Mouse (Mus musculus) right cerebral cortex, adult 18-20 months (tissue): ENCODE data around the gene Tor2a.

Experiments
- DNase-seq: peaks from one replicate; pipeline ENCODE4 v3.0.0; 2022; ENCODE audit warnings: mixed read lengths

The Tor2a gene

DNA sequence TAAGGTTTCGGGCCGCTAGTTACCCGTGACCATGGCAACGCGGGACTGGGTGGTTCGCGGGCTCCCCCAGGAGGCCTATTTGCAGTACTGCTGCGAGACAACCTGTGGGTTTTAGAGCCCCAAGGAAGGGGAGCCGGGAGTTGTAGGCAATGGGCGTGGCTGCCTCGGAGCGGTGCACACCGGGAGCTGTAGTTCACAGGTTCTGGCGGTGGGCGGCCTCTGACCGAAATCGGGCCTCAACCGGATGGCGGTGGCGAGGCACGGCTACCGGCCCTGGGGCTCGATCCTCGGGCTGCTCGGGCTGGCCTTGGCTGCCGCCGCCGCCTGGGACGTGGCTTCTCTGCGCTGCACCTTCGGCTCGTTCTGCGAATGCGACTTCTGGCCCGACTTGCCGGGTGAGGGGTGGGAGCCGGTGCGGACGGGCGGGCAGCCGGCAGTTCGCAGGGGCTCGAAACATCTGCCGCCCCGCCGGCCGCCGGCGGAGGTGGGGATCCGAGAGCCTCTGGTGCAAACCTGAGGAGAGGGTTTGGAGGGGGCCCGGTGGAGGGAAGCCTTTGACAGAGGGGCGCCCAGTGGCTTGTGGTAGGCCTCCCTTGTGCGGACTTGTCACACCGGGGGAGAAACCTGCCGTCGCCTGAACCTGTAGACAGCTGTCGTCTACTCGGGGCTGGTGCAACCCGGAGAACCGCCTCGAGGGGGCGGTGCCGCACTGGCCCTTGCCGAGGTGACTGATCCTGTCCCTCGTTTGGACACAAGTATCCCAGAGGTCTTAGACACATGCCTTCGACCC, at the start of gene Tor2a:
Gene Tor2a (plus strand): TSS at position 179 of the 790 bp plus-strand sequence.
- DNase-seq = peak; percentile 98

DNA sequence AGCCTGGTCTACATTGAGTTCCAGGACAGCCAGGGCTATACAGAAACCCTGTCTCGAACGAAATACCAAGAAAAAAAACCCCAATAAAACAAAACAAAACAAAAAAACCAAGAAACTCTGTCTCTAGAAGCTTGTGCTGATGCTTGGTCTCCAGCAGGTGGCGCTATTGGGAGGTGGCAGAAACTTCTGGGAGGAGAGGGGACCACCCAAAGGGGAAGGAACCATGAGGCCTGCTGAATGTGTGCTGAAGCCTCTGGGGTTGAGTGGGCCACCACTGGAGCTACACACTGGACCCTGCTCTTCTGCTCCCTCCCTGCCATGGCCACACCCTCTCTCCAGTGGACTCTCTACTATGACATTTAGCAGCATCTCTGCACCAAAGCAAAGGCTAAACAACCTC, 48.4 kb upstream of the Tor2a start:
- DNase-seq = no peak

DNA sequence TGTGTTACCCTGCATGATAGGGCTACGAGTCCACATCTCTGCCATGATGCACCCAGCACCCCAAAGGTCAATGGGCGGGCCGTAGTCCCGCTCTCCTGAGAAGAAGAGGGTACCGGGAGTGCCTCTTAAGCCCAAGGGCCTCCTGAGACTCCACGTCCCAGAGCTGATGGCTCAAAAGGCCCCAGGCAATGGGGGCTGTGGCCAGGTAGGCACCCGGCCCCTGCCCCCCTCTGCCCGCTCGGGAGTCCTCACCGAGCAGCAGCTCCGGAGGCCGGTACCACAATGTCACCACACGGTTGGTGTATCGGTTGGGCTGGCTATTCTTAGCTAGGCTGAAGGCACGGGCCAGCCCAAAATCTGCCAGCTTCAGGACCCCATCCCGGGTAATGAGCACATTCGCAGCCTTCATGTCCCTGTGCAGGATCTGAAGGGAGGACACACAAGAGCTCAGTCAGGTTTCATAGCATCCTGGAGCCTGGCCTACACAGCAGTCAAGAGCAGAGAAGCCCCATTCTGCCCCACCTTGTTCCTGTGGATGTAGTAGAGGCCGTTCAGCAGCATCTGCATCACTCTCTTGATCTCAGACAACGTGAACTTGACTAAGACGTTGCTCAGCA, 47.4 kb upstream of the Tor2a start:
- no peak for DNase-seq

DNA sequence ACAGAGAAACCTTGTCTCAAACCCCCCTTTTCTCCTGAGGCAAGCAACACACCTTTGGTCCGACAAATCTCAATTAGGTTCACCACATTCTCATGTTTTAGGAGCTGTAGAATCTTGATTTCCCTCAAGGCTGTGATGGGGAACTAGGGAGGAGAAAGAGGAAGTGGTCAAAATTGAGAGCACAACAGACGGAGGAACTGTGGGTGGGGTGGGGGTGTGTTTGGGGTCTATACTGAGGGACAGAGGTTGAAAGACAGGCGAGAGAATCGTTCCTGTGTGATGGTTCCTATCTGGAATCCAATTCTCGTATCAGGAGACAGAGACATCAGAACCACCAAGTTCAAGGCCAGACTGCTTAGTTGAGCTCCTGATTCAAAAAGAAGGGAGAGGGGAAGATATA, 46.6 kb upstream of the Tor2a start:
- DNase-seq = no peak

DNA sequence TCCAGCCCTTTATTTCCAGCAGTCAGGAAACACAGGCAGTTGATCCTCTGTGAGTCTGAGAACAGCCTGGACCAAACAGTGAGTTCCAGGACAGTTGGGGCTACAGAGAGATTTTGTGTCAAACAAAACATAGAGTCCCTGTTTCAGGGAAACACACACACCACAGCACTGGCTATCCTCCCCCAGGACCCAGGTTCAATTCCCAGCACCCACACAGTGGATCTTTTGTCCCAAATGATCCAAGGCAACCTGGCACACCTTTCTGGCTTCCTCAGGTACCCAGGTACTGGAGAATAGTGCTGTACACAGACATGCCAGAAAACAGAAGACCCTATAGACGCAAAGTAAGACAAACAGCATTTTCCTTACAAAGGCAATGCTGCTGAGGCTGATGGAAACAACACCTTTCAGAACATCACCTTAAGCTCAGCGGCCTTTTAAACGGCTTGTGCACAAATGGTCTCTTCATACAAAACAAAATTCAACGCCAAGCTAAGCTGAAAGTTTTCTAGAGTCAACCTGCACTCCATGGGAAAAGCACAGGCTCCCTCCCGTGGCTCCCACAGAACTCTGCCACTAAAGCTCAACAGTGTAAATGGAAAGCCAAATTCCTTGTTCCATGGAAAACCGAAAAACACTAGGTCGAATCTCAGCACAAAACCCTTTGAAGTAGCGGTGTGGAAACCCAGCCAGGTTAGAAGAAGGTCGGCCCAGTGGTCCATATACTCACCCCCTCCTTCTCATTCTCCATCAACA, 45.6 kb upstream of the Tor2a start:
- DNase-seq = no peak

DNA sequence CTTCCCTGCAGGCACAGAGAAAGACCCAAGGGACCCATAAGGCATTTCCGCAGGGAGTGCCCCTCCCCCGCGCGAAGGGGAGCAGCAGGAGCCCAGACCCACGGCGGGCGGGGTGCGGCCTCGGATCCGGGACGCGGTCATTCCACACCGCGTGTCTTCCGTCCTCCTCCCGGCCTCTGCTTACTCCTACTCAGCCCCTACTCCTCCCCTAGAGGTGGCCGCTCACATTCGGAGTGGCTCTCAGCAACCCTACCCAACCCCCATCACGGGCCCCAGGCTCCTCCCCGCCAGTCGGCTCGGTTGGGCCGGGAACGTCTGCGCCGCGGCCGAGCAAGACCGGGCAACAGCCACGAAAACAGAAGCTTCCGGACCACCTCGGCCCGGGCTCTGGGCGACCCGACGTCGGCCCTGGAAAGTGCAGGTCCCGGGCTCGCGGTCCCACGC, 44.9 kb upstream of the Tor2a start:
- peak; percentile 34 for DNase-seq

DNA sequence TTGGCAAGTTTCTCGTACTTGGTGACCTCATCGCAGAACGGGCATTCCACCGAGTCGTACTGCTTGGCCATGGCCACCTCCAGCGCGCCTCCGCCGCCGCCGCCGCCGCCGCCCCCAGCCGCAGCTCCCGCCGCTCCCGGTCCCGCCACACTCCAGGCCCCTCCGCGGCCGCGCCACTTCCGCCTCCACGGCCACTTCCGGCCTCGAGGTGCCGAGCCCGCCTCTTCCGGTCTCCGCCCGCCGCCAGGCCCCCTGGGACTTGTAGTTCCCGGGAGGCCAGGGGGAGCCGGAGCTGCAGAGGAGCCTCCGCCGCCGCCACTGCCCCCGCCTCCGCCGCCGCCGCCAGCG, 44.5 kb upstream of the Tor2a start:
- DNase-seq = peak; percentile 95

DNA sequence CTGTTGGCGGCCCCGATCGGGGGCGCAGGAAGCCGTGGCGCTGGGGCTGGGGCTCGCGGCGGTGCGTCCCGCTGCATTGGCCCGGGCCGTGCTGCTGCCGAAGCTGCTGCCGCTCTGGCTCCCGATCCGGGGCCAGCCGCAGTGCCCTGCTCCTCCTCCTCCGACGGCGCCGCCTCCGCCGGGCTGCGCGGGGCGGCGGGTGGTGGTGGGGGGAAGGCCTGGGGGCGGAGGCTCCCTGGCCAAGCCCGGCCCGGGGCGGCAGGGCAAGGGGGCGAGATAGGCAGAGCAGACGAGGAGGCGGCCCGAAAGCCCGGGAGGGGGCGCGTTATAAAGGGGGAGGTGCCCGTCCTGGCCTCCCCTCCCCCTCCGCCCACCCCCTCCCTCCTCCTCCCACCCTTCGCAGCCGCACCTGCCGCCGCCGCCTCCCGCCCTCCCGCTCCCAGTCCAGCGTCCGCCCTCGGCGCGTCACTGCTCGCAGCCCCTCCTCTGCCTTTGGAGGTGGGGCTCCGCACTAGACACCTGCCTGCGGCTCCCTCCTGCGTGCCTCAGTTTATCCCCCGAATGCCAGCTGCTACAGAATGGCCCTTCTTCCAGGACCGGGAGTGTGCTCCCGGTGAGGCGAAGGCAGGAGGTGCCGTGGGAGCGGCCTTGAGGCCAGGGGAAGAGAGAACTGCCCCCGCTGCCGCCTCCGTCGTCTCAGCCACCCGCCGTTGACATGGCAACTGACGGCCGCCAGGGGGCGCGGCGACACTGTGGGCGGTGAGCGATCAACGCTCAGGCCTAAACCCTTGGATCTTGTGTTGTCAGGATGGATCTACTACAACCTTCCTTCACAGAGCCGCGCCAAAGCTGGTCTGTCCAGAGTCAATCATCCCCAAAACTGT, 43.9 kb upstream of the Tor2a start, which contains the start of gene Cdk9:
Gene Cdk9 (minus strand): TSS at position 143 of the 884 bp plus-strand sequence.
- peak; percentile 92 for DNase-seq

DNA sequence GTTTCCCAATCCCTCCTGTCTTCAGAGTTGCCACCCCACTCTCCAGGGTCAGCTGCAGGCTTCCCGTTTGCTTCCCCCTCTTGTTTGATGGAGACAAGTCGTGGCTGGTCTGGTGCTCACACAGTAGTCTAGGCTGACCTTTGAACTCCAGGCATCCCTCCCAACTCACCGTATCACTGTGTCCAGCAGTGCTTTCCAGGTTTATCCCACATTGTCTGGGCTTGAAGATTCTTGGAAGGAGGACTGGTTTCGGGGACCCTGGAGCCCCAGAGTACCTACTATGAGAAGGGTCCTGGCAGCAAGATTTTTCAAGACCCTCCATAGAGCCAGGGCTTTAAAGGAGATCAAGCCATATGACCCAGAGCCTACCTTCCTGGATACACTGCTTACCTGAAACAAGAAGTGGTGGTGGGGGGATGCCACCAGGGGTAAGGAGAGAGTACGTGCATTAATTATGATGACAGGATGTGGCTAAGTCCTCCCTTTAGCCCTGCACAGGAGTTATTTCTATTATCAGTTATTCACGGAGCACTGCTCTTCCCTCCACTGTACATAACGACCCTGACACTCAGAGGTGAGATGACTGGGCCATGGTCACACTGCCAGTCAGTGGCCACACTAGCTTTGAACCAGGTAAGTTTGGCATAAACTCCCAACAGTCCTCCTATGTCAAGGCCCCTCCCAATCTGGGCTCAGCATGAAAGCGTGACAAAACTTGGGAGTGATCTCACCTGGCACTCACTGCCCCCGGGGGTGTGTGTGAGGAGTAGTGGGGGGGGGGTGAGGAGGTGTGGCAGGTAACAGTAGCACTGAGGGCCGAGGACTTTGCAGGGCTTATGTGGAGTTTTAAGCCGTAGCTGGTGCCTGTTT, 42.7 kb upstream of the Tor2a start:
- DNase-seq = no peak

DNA sequence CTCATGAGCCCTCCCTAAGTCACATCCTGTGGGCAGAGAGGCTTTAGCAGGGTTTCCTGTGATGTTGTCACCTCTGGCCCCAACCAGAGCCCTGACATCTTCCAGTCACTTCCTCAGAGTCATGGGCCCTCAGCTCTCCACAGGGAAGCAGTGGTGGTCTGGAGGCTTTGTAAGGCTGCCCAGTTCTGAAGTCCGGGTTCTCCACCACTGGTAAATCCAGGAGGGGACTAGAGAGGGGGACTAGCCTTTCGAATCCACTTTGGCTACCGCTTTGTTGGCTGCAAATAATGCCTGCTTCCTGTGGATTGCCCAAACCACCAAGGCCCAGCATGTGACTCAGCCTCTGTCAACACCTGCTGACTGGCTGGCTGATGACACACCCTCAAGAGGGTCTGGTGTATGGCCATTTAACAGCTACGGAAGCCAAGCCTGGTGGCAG, 42.0 kb upstream of the Tor2a start:
- DNase-seq = no peak

DNA sequence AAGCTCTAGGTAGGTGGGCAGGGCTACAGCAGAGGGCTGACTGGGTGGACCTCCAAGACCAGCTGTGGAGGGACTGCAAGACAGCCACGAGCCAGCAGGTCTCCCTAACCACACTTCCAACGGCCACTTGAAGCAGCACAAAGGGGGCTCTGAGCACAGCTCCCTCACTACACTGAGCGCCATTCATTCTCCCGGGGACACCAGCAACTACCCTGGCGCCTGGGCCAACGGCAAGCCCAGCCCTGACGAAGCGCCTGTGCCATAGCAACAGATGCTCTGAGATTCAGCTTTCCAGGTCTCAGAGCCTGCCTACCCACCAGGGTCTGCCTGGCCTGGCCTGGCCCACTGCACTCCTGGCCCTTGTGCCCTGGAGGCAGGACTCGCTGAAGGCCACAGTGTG, 38.3 kb upstream of the Tor2a start:
- no peak for DNase-seq

DNA sequence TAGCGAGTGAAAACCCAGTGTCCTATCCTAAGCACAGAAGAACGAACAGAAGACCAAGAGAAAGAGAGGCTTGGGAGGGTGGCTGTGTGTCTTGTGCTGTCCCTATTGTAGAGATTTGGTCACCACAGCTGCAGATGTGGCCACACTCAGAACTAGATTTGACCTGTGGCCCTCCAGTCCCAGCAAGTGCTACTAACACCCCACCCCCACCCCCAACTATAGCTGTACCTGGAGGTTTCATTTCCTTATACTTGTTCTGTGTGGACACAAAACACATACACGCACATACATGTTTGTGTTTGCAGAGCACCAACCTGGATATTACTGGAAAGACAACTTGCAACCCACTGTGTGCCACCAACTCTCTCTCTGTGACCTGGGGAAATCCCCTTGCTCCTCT, 37.0 kb upstream of the Tor2a start:
- DNase-seq = no peak

DNA sequence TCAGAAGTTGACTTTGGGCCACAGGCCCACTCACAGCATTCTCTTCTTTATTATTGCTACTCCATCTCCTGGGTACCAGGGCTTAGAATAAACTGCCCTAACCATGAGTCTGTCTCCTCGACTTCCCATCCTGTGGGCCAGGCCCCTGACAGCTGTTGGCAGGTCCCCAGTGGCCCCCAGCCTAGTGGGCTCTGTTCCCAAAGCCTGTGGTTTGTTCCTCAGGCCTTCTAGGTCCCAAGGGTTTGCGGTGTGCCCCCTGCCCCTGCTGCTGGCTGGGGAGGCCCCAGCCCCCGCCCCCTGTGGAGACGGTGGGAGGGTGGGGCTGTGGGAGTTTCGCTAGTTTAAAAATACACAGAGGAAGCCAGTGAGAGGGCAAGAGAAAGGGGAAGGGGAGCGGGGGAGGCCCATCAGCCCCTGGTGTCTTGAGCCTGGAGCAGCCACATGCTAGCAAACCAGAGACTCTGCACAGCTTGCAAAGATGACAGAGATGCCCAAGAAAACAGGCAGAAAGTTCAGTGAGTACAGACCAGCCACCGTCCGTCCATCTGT, 36.3 kb upstream of the Tor2a start, which contains the start of gene Sh2d3c:
Gene Sh2d3c (plus strand): TSS at position 375 of the 549 bp plus-strand sequence.
- DNase-seq = no peak

DNA sequence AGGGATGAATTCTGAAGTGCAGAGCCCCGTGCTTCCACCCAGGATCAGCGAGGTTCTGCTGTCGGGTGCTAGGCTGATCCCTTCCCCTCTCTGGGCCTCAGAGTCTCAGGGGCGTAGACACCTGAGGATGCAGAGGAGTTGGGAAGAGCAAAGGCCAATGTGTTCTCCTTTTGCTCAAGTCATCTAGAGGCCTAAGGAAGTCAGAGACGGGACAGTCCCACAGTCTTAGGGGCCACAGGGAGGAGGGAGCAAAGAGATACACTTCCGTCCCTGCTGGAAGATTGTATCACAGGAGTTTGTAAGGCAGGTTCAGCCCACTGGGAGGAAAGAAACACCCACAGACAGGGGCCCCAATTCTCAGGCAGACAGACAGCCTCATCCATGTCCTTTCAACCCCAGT, 35.0 kb upstream of the Tor2a start:
- no peak for DNase-seq

DNA sequence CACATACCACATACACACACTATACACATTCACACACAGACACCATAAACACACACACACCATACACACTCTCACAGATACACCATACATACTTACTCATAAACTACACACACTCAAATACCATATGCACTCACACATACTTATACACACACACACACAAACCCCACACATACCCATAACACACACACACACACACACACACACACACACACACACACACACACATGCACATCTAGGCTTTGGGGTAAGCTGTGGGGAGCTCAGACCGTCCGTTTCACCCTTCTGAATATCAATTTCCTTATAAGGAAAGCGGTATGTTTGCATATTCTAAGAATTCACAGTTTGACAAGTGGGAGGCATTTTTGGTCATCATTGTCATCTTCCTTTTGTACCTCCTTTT, 34.5 kb upstream of the Tor2a start:
- no peak for DNase-seq

DNA sequence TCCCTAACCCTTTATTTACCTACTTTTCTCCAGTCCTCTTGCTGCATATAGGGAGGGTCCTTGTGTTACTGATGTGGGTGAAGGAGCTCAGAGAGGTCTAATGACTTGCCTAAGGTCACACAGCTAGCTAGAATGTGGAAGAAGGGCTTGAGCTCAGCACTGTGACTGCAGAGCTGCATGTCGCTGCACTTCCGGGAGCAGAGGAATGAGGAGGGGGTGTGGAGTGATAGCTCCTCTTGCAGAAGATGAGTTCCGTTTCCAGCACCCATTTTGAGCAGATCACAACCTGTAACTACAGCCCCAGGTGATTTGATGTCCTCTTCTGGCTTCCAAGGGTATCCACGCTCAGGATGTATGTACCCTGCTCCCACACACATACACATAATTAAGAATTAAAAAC, 32.9 kb upstream of the Tor2a start:
- no peak for DNase-seq

DNA sequence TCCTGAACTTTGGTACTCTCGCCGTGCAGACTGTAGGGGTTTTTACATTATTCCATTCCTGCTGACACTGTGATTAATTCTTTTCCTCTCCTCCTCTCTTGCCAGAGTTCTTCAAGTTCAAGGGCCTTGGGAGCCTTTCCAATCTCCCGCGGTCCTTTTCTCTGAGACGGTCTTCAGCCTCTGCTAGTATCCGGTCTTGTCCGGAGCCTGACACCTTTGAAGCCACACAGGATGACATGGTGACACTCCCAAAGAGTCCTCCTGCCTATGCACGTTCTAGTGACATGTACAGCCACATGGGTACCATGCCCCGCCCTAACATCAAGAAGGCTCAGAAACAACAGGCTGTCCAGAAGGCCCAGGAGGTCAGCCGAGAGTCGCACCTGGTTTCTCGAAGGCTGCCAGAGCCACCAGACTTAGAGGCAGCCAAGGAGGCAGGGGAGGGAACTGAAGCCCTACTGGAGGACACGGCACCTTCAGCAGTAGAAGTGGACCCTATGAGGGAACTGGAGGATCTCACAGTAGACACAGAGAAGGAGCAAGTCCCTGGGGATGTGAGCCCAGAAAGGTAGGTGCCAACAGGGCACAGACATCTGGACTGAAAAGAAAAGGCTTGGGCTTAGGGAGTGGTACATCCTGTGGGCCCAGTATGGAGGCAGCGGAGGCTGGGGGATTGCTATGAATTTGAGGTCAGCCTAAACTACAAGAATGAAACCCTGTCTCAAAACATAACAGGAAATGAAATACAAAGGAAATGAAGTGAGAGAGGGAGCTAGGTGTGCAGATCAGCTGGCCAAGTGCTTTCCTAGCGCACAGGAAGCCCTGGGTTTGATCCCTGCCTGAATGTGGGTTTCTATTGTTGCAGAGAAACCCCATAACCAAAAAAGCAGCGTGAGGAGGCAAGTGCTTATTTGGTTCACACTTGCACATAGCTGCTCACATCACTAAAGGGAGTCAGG, 31.9 kb upstream of the Tor2a start:
- no peak for DNase-seq

DNA sequence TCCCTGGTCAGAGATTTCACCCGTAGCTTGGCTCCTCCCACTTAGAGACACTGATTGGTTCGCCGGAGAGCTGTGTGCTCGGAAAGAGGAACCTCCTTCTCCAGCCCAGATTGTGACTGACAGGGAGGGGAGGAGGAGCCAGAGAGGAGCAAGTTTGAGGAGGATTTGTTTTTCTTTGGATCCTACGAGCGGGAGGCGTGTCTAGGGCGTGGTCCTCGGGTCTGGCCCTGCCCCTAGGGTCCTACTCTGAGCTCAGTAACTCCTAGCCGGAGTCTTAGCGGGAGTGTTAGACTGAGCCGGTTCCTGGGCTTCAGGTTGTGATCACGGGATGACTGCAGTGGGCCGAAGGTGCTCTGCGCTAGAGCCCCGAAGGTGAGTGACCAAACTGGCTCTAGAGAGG, 29.6 kb upstream of the Tor2a start:
- DNase-seq = peak; percentile 92

DNA sequence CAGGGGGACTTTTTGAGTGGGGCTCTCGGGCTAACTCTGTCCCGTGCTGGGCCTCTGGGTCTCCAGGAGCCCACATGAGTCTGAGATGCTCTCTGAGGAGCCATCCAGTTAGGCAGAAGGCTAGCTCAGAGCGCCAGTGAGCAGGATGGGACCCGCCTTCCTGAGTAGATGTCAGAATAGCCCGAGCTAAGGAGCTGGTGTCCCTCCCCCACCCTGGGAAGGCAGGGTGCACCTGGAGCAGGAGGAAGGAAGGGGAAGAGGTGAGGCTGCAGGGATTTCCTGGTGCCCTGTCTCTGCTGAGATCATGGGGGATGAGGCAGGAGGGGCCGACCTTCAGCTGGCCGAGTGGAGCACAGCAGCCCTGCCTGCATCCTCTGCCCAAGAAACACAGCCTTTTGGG, 28.6 kb upstream of the Tor2a start:
- DNase-seq = no peak

DNA sequence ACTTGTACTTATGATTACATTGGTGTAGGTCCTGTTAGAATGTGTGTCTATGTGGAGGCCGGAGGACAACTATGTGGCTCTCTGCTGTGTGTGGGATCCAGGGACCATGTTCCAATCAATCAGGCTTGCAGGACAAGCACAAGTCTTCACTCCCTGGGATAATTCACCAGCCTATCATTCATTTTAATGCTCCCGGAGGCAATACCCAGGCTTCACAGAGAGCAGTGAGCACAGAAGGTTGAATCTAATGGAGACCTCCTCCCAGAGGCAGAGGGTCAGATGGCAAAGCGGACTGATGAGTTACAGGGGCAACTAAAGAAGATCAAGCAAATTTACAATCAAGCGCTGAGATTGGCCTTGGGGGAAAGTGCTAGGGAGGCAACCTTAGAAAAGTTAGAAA, 27.5 kb upstream of the Tor2a start:
- DNase-seq = no peak
